Mouse (Mus musculus): Measurements from ENCODE around the gene H2-Ke6. TPM values are rescaled to one million over a fixed set of nuclear protein-coding genes. Genes with fewer than 3 reads are reported as not detected.

H2-Ke6 gene
- polyA plus RNA-seq, 1 experiment: 75.8 TPM

- 78% methylated on average over 14 of the region's 14 CpGs for WGBS
- no peak for TF ChIP-seq CTCF (IDR thresholded peaks at IDR 0.05; ENCODE audit: extremely low read depth, insufficient read length, insufficient replicate concordance, low read depth, low read length)
- TF ChIP-seq POLR2A (IDR thresholded peaks at IDR 0.05; ENCODE audit: low read depth, low read length): no peak
- Histone ChIP-seq H3K4me1 (ENCODE audit: control insufficient read depth, insufficient read depth, insufficient read length, low read length) (no peaks in the 10 kb centered on the region), H3K27me3 (ENCODE audit: control insufficient read depth, insufficient read depth, low read length) (no peaks in the 10 kb centered on the region), H3K27ac (ENCODE audit: insufficient read depth, low read depth, low read length) (no peak overlapping the region), H3K4me3 (ENCODE audit: low read depth, low read length) (no peak overlapping the region), H3K36me3 (ENCODE audit: control insufficient read depth, insufficient read depth, low read length) (no peaks in the 10 kb centered on the region)
These were observed 18.1 kb upstream of the H2-Ke6 start for GRCm38 (mm10) chr17:34045941-34046340.

DNA sequence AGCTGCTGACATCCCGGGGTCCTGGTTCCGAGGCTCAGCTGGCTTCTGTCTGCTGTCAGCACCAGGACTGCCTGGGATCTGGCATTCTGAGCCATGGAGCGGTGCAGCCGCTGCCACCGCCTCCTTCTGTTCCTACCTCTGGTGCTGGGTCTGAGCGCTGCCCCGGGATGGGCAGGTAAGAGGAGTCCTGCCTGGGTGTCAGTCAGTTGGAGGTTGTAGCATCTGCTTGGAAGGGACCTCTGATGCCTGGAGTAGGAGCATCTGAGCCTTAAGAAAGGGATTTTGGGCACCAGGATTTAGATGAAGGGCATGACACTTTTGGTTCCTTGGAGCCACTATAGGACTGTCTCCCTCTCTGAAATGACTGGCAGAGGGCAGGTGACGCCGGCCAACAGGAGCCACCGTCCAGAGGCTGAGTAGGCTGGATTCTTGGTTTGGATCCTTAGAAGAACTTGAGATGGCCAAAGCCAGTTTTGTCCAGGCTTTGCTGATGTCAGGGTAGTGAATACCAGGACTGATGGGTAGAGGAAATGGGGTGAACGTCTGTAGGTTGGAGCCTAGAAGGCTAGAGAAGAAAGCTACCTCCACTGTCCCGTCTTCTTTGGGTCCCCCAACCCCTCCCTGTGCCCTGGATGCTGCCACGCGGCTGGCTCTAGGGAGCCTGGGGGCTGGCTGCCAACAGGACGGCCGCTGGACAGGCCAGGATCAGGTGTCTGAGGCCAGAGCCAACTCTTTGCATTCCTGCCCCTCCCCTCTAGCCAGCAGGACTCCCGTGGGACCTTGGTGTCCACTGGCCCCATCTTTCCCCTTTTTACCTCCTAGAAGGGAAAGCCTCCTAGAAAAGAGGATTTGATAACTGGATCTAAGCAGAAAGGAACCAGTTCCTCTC lies 11.9 kb upstream of the H2-Ke6 start:
- Histone ChIP-seq H3K27me3 (ENCODE audit: control insufficient read depth, insufficient read depth, low read length) (peaks cover 11% of the 10 kb centered on the region), H3K4me3 (ENCODE audit: low read depth, low read length) (no peak overlapping the region), H3K4me1 (ENCODE audit: control insufficient read depth, insufficient read depth, insufficient read length, low read length) (peaks cover 10% of the 10 kb centered on the region), H3K27ac (ENCODE audit: insufficient read depth, low read depth, low read length) (no peak overlapping the region), H3K36me3 (ENCODE audit: control insufficient read depth, insufficient read depth, low read length) (peaks cover 25% of the 10 kb centered on the region)
- TF ChIP-seq POLR2A (IDR thresholded peaks at IDR 0.05; ENCODE audit: low read depth, low read length) (no peak), CTCF (IDR thresholded peaks at IDR 0.05; ENCODE audit: extremely low read depth, insufficient read length, insufficient replicate concordance, low read depth, low read length) (no peak)
- 15% methylated on average over 17 of the region's 17 CpGs for WGBS

DNA sequence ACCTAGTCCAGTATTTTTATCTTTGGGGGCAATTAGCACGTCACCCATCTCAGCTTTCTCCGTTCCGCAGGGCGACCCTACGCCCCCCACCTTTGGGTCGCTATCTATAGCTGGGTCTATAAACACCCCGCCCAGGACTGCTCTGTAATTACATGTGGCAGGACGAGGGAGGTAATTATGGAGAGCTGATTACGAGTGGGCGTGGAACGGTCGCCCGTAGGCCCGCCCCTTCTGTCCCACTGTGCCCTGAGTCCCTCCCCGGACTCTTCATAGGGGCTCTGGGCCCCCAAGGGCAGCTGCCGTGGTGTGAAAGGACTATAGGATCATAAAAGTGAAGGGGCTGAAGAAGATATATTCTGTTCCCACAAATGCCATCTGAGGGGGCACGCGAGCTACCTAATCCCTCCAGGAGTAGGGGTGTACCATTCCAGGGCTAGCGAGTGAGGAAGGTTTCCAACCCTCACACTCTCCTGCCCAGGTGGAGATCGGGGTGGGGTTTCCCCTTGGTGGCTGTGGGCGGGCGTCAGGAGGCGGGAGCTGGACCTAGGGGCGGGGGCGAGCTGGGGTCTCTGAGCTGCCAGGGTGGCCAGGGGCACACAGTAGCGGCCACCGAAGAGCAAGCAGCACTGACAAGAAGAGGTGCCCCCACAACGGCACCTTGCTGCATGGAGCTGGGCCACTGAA lies 11.2 kb upstream of the H2-Ke6 start, which contains the start of gene Col11a2:
Gene Col11a2 (plus strand): TSS at position 560 of the 684 bp plus-strand sequence.
- no peak within 1 kb of the TSS for H3K27ac ChIP-seq (ENCODE audit: insufficient read depth, low read depth, low read length)
- peak within 1 kb of the TSS; percentile 36 for H3K4me3 ChIP-seq (ENCODE audit: low read depth, low read length)
- WGBS: 6% methylated on average over 28 of the region's 28 CpGs
- H3K36me3 ChIP-seq (ENCODE audit: control insufficient read depth, insufficient read depth, low read length): peaks cover 28% of the 10 kb centered on the region
- TF ChIP-seq CTCF (IDR thresholded peaks at IDR 0.05; ENCODE audit: extremely low read depth, insufficient read length, insufficient replicate concordance, low read depth, low read length) (no peak), POLR2A (IDR thresholded peaks at IDR 0.05; ENCODE audit: low read depth, low read length) (no peak)
- peaks cover 10% of the 10 kb centered on the region for H3K4me1 ChIP-seq (ENCODE audit: control insufficient read depth, insufficient read depth, insufficient read length, low read length)
- peaks cover 11% of the 10 kb centered on the region for H3K27me3 ChIP-seq (ENCODE audit: control insufficient read depth, insufficient read depth, low read length)

GRCm38 (mm10) chr17:34038440-34038839 lies 10.6 kb upstream of the H2-Ke6 start:
- WGBS: 8% methylated on average over 21 of the region's 21 CpGs
- peaks cover 11% of the 10 kb centered on the region for H3K27me3 ChIP-seq (ENCODE audit: control insufficient read depth, insufficient read depth, low read length)
- TF ChIP-seq CTCF (IDR thresholded peaks at IDR 0.05; ENCODE audit: extremely low read depth, insufficient read length, insufficient replicate concordance, low read depth, low read length) (no peak), POLR2A (IDR thresholded peaks at IDR 0.05; ENCODE audit: low read depth, low read length) (no peak)
- H3K27ac ChIP-seq (ENCODE audit: insufficient read depth, low read depth, low read length): no peak overlapping the region
- H3K4me3 ChIP-seq (ENCODE audit: low read depth, low read length): peak overlapping the region; percentile 36
- H3K4me1 ChIP-seq (ENCODE audit: control insufficient read depth, insufficient read depth, insufficient read length, low read length): peaks cover 10% of the 10 kb centered on the region
- peaks cover 28% of the 10 kb centered on the region for H3K36me3 ChIP-seq (ENCODE audit: control insufficient read depth, insufficient read depth, low read length)

GRCm38 (mm10) chr17:34037241-34037640 lies 9.4 kb upstream of the H2-Ke6 start:
- Histone ChIP-seq H3K27me3 (ENCODE audit: control insufficient read depth, insufficient read depth, low read length) (peaks cover 11% of the 10 kb centered on the region), H3K4me3 (ENCODE audit: low read depth, low read length) (no peak overlapping the region), H3K27ac (ENCODE audit: insufficient read depth, low read depth, low read length) (no peak overlapping the region), H3K36me3 (ENCODE audit: control insufficient read depth, insufficient read depth, low read length) (peaks cover 28% of the 10 kb centered on the region), H3K4me1 (ENCODE audit: control insufficient read depth, insufficient read depth, insufficient read length, low read length) (peaks cover 14% of the 10 kb centered on the region)
- WGBS: 90% methylated on average over 7 of the region's 7 CpGs
- TF ChIP-seq CTCF (IDR thresholded peaks at IDR 0.05; ENCODE audit: extremely low read depth, insufficient read length, insufficient replicate concordance, low read depth, low read length) (no peak), POLR2A (IDR thresholded peaks at IDR 0.05; ENCODE audit: low read depth, low read length) (no peak)

DNA sequence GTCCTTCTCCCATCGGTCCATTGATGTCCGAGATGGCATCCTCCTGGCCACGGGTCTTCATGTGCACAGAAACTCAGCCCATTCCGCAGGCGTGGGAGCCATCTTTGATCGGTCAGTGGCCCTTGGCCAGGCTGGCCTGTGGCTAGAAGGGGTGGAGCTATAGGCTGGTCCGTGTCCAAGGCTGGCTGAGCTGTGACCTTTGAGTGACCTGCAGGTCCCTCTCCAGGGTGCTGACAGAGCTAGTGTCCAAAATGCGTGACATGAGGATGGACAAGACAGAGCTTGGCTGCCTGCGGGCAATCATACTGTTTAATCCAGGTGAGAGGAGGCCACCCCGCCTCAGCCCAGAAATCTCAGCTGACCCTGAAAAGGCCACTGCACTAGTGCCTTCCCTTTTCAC lies 8.8 kb upstream of the H2-Ke6 start:
- H3K4me3 ChIP-seq (ENCODE audit: low read depth, low read length): no peak overlapping the region
- H3K36me3 ChIP-seq (ENCODE audit: control insufficient read depth, insufficient read depth, low read length): peaks cover 28% of the 10 kb centered on the region
- 87% methylated on average over 10 of the region's 10 CpGs for WGBS
- H3K27me3 ChIP-seq (ENCODE audit: control insufficient read depth, insufficient read depth, low read length): peaks cover 11% of the 10 kb centered on the region
- H3K27ac ChIP-seq (ENCODE audit: insufficient read depth, low read depth, low read length): no peak overlapping the region
- H3K4me1 ChIP-seq (ENCODE audit: control insufficient read depth, insufficient read depth, insufficient read length, low read length): peaks cover 14% of the 10 kb centered on the region
- TF ChIP-seq POLR2A (IDR thresholded peaks at IDR 0.05; ENCODE audit: low read depth, low read length) (no peak), CTCF (IDR thresholded peaks at IDR 0.05; ENCODE audit: extremely low read depth, insufficient read length, insufficient replicate concordance, low read depth, low read length) (no peak)

DNA sequence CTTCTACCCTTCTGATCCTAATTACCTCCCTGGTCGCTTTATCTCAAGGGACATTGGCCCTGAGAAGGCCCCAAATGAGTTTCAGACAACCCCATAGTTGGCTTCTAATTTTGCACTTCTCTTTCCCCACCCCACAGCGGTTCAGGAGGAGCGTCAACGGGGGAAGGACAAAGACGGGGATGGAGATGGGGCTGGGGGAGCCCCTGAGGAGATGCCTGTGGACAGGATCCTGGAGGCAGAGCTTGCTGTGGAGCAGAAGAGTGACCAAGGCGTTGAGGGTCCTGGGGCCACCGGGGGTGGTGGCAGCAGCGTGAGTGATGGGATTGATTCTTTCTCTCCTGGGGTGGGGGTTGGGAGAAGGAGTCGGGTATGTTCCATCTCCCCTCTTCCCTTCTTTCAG lies 7.7 kb upstream of the H2-Ke6 start:
- peaks cover 28% of the 10 kb centered on the region for H3K36me3 ChIP-seq (ENCODE audit: control insufficient read depth, insufficient read depth, low read length)
- H3K4me1 ChIP-seq (ENCODE audit: control insufficient read depth, insufficient read depth, insufficient read length, low read length): peaks cover 19% of the 10 kb centered on the region
- peaks cover 11% of the 10 kb centered on the region for H3K27me3 ChIP-seq (ENCODE audit: control insufficient read depth, insufficient read depth, low read length)
- 88% methylated on average over 9 of the region's 9 CpGs for WGBS
- TF ChIP-seq POLR2A (IDR thresholded peaks at IDR 0.05; ENCODE audit: low read depth, low read length): no peak
- no peak for TF ChIP-seq CTCF (IDR thresholded peaks at IDR 0.05; ENCODE audit: extremely low read depth, insufficient read length, insufficient replicate concordance, low read depth, low read length)
- no peak overlapping the region for H3K4me3 ChIP-seq (ENCODE audit: low read depth, low read length)
- no peak overlapping the region for H3K27ac ChIP-seq (ENCODE audit: insufficient read depth, low read depth, low read length)

Measured in small intestine, adult 2 months (tissue).